Mouse (Mus musculus): ENCODE data around the gene Rbms3.
A peak's percentile ranks its signal among the peaks of the same experiment; 100 is the strongest.

Rbms3 gene

DNA sequence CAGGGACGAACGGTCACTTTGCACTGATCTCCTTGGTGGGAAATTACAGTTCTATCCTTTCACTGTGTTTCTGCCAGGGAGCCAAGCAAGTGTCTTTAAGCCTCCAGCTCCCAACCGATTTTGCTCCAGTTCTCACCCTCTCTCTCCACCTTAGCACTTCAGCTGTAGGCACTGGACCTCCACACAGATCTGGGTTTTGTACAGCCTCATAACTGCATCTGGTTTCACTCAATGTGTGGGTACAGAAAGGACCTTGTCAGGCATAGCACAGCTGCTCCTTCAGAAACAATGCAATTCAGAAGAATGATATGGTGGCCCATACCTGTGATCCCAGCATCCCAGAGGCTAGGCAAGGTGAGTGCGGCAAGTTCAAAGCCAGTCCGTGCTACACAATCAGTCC is 648.9 kb downstream of the Rbms3 start:
- no peak for DNase-seq (ENCODE audit: low read depth, low spot score)

DNA sequence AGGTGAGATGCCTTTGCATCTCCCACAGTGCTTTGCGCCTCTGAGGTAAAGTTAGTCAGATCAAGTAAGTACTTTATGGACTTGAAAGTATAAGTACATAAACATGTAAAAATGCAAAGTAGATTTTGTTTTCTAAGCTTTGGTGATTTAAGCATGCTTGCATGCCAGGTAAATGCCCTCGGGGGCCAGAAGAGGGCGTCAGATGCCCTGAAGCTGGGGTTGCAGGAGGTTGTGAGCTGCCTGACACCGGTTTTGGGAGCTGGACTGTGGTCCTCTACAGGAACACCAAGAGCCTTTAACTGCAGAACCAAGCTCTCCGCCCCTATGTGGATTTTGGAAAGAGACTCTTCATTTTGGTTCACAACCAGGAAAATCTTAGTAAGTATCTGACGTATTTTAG is 652.3 kb downstream of the Rbms3 start:
- DNase-seq (ENCODE audit: low read depth, low spot score): no peak

DNA sequence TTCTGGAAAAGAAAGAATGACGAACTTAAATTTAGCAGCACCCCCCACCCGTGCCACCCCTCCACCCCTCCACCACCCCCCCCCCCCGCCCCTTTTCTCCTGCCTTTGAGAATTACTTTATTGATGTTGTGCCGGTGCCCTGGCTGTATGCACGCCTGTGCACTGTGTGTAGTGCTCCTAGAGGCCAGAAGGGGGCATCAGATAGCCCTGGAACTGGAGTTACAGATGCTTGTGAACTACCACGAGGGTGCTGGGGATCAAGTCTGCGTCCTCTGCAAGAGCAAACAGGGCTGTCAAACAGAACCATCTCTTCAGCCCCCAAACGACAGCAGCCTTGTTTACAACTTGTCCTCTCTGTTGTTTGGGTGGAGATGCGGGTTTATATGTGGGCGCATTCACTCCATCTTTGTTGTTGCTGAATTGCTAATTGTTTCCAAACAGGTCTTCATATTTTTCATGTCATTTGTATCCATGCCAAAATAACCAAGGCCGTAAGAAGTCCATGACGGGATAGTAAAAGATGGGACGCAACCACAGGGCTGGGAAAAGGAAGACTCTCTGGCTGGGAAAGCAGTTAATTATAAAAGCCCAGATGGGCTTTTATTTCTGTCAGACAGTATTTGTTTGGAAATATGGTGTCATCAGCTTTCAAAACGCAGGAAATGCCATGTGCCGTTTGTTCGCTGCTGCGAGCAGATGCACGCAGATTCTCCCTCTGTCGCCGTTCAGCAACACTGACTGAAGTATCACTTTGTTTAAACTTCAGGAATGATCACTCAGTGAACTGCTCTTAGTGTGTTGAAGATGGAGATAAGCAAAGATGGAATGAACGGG is 652.9 kb downstream of the Rbms3 start:
- DNase-seq (ENCODE audit: low read depth, low spot score): no peak

DNA sequence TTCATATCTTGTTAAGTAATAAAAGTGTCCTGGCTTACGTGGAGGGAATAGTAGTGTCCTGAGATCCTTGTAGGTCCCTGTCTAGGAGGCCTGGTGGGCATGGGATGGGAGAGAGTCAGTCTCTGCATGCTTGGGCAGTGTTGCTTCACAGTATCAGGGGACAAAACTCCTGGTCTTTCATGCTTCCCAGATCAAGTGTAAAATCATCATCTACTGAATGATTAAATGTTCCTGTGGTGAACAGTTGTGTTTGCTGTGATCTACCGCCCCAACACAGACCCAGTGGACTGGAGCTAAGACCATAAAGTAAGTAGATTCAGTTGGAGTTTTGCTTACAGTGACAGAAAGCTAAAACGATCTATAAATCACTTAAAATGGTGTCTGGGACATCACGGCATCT is 654.4 kb downstream of the Rbms3 start:
- DNase-seq (ENCODE audit: low read depth, low spot score): no peak

DNA sequence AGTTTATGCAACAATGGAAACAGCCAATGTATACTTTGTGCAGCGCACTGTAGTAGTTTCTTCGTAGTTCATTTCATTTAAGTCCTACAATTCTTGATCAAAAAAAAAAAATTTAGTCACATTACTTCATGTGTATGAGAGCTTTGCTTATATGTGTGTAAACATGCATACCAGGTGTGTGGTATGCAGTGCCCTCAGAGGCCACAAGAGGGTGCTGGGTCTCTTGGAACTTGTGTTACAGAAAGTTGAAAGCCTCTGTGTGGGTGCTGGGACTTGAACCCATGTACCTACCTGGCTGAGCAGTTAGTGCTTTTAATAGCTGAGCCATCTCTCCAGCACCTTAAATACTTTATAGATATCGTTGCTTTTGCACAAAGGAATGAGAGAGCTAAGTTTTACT is 655.6 kb downstream of the Rbms3 start:
- no peak for DNase-seq (ENCODE audit: low read depth, low spot score)

DNA sequence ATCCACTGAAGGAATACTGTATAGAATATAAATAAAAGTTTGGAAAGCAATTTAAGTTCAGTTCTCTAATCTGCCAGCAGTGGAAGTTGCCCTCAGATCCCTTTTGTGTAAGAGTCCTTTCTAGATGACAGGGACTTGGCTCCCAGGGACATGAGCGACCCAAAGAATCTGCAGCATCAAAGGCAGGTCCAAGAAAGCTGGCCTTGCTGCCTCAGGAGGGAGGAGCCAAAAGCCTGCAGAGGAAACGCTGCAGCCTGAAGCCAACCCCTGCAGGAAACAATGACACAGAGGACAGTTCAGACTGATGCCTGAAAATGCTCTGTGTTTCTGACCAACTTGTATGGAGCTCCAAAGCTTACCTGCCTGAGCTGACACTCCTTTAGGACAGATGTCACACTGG is 656.1 kb downstream of the Rbms3 start:
- DNase-seq (ENCODE audit: low read depth, low spot score): no peak

DNA sequence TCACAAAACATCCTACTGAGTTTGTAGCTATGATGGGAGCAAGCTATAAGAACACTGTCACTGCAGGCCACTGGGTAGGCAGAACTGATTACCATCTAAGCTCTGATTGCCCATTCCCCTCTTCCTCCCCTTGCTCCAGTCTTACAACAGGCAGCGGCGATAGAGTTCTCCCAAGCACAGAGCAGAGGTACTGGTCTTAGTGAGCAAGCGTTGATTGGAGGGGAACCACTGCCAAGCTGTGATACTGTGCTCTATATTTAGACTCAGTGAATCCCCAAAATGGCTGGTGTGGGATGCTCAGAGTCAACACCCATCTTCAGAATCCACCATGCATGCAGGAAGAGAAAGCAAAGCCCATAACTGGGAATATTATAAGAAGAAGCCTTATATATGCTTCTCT is 662.4 kb downstream of the Rbms3 start:
- no peak for DNase-seq (ENCODE audit: low read depth, low spot score)

DNA sequence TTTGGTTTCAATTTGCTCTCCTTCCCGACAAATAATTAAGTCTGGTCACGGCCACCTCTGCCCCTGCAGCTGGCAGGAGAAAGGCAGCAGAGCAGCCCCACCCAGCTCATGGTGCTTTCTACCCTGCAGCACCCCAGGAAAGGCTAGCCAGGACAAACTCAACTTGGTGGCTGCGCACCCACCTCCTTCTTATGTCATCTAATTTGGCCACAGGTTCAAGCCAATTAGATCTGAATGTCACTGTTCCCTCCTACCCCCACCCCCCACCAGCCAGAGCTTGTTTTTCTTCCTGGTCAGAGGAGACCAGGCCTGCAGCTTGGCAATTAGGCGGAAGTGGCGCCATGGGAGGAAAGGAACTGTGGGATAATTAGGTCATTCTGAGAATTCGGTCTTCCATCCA is 664.0 kb downstream of the Rbms3 start:
- no peak for DNase-seq (ENCODE audit: low read depth, low spot score)

DNA sequence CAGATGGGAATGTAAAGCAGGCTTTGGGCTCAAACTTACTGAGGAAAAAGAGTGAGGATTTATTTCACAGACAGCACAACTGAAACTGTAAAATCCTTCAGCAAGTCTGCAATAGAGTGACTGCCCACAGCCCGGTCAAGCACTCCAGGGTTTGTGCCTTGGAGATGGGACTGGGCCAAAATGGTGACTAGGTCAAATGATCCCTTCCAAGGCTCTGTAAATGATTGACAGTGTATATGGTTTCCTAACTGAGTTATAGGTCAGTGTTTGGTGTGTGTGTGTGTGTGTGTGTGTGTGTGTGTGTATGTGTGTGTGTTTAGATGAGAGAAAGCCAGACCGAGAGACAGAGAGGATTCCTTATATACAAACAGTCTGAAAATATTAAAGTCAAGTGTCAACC is 673.6 kb downstream of the Rbms3 start:
- peak; percentile 23 for DNase-seq (ENCODE audit: low read depth, low spot score)

DNA sequence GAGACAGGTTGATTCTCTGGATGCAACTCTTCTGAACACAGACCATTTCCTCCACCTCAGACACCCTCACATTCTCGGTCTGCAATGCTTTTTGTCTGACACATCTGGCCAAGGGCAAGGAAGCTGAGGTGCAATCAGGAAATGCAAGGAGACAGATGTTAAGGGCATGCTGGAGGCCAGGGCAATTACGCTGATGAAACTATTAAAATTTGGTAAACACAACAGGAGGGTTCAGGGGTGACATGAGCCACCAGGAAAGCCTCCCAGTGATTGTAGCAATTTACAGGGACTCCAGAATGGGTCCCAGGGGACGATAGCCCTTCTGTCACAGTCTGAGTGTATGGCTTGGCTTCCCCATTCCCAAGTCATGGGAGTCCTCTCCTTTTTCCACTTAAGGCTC is 681.5 kb downstream of the Rbms3 start:
- DNase-seq (ENCODE audit: low read depth, low spot score): no peak

DNA sequence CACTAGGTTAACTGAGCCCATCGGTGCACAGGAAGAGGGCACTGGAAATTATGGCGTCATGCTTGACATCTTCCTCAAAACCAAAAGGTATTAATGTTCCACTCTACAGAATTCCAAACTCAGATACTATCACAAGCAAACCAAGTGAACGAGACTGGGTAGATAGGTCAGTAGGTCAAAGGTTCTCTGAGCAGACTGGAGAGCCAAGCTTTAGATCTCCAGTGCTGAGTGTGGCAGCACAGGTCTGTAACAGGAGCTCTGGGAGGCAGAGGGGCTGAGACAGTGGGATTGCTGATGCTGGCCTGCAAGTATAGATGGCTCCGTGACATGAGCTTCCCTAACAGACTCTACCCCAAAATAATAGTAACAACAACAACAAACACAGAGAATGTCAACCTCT is 682.3 kb downstream of the Rbms3 start:
- DNase-seq (ENCODE audit: low read depth, low spot score): no peak

DNA sequence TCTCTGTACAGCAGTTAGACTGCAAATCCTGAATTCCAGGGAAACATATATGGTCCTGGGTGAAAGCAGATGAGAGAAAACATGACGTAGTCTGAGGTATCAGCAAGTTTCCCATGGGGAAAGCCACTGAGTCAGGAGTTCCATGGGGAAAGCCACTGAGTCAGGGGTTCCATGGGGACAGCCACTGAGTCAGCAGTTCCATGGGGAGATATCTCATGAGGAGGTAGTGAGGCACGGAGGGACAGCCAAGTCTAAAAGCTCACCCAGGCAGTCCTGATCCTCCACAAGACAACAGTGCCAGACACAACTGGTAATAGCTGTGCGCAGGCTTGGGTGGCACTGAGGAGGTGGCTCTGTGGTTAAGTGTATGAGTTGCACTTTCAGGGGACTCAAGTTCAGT is 682.9 kb downstream of the Rbms3 start:
- DNase-seq (ENCODE audit: low read depth, low spot score): no peak

DNA sequence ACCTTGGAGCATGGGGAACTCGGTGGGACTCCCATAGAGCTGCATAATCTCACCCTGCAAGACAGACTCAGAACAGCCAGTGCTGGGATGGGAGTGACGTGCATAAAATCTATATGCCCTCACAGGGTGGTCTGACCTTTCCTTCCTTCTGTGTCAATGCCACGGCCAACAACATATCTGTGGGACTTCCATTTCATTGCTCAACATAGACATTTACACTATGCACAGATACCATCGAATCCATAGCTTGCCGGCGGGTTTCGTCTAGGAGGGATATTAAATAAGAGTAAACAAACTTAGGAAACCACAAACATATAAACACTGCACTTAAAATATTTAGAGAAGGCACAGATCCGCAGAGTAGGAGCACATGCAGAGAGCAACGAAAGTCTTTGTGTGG is 684.0 kb downstream of the Rbms3 start:
- no peak for DNase-seq (ENCODE audit: low read depth, low spot score)

DNA sequence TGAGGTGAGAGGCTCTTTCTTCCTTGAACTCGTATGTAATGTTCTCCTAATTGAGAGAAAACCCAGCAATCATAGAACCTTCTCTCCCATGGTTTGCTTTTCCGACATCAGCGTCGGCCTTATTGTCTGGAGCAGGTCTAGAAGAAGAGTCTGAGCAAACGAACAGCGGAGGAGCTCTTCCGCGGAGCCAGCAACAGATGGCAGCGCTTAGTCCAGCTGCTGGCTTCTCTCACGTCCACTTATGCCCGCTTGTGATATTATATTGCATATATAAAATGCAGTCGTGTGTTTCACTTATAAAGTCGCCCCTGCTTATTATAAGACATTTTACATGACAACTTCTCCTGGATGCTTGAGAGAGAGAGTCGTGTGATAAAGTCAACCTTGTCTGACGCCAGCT is 685.8 kb downstream of the Rbms3 start:
- DNase-seq (ENCODE audit: low read depth, low spot score): no peak

DNA sequence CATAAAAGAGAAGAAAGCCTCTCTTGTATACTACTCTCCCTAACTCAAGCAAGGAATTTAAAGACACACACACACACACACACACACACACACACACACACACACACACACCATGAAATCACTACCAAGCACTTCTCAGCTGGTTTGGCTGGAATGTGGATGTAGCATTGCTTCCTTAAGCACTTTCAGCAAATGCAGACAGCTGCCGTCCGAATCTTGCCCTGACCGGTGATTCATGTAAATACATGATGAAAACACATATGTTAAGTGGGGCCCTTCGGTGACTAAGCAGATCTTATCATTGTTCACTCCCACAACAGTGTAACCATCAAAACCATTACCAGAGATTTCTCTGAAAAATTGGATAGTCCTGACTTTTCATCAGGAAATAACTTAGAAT is 688.6 kb downstream of the Rbms3 start:
- DNase-seq (ENCODE audit: low read depth, low spot score): no peak

DNA sequence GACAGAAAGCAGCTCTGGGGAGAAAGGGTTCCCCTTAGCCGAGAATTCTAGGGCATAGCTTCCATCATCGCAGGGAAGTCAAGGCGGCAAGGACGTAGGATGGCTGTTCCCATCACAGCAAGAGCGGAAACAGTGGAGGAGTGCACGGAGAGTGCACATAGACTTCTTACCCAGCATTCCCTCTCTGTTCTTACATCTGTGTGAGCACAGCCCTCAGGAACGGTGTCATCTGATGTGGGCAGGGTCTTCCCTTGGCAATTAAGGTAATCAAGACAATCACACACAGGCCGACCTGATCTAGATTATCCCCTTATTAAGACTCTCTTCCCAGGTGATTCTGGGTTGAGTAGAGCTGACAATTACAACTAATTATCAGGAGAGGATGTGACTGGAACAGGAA is 689.0 kb downstream of the Rbms3 start:
- DNase-seq (ENCODE audit: low read depth, low spot score): no peak

DNA sequence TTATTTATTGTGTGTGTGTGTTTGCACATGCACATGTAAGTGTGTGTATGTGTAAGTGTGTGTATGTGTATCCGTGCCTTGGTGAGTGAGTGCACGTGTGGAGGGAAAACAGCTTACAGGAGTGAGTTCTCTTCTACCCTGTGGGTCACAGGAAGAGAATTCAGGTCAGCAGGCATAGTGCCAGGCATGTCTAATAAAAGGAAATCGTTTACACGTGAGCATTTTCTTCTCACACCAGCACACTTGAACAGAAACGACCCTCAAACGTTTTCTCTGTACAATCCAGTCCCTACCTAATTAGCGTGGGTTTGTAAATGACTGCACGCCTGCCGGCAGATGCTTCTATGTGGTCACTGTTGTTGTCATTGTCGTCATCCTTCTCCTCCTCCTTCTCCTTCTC is 701.4 kb downstream of the Rbms3 start:
- DNase-seq (ENCODE audit: low read depth, low spot score): no peak

DNA sequence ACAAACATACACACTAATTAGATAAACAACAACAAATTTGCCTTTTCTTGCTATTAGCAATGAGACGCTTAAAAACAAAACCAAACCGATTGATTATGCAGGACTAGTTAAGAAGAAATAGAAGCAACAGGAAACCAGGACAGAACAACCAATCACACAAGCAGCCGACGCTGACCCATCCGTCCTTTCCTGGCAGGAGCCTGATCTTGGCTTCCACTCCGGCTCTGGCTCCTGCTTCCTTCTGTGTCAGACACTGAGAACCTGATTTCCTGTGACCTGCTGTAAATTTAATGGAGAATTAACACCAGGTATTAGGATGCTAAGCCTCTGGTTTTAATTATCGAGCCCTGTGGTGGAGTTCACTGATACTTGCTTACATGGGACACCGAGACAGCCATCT is 706.6 kb downstream of the Rbms3 start:
- DNase-seq (ENCODE audit: low read depth, low spot score): peak; percentile 30

DNA sequence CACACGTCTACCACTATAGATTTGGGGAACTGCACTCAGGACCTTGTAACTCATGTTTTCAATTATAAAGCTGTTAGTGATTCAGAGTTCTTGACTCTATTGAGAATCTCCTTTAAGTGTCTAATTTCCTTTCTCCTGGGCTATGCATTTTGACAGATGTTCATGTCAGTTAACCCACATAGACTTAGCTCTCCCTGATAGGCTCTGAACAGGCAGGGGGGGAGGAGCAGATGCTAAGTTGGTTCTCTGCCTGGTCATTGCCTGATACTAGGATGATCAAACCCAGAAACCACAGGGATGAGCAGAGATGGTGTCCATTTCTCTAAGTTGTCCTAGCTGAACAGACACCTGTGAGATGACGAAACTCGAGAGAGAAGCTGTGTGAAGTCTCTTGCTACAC is 707.2 kb downstream of the Rbms3 start:
- DNase-seq (ENCODE audit: low read depth, low spot score): no peak

DNA sequence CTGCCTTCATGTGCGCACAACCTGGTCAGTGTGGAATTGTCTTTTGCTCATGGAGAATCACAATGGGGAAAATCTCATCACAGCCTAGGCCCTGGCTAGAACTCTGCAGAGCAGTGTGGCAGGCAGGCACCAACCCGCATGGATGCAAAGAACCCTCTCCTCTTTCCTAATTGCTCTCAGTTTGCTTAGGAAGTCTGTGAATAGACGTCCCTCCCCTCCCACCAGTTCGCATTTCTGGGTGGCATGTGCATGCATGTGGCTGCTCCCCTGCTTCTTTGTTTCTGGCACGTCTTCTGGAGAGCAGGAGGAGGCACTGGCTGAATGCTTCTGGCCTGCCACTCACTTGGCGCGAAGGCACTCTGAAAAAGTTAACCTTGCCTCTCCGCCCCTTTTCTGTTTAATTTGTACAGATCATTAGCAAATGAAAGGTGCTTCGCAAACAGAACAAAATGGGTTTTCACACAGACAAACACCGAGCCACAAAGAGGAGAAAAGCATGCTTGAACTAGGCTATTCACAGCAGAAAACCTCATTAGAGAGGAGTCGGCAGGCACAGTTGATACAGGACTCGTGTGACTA is 710.2 kb downstream of the Rbms3 start:
- no peak for DNase-seq (ENCODE audit: low read depth, low spot score)

DNA sequence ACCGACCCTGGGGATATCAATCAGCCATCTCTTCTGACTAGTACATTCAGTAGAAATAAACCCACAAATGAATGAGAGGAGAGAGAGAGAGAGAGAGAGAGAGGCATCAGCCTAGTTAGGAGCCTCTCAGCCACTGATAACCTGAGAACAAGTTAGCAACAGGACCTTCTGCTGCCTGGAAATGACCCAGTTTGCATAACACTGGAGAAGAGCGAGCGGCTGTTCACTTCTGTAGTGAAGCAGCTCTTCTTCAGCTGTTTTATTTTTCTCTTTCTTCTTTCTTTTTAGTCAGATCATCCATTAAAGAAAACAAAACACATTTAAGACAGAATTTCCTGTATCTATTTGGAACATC is 717.2 kb downstream of the Rbms3 start:
- DNase-seq (ENCODE audit: low read depth, low spot score): no peak

DNA sequence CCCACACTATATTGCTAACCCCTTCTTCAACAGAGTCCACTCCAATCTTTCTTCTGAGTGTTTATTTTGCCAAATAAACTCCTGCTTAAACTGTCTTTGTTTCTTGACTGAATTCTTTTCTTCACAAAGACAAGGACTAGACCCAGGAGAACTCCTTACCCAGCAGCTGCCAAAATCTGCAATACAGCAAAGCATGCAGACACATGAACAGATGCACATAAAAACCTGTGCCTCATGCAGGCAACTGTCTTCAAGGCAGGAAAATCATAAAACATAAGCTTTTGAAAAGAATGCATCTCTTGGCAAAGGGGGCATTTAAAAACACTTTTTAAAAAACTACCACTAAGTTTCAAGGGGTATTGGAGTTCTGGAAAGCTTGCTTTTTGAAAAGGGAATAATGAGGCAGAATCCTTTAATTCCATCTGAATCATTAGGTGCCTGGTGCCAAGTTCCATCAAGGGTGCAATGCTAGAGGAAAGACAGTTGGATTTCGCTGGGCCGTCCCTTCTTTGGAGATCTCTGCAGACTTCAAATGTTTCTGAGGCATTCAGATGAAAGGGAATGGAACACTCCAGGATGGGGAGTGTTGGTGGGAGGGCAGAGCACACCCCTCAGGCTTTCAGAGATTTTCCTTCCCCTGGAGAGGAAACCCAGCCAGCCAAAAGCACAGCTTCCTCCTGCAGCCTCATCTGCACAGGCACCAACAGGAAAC is 717.8 kb downstream of the Rbms3 start:
- no peak for DNase-seq (ENCODE audit: low read depth, low spot score)

DNA sequence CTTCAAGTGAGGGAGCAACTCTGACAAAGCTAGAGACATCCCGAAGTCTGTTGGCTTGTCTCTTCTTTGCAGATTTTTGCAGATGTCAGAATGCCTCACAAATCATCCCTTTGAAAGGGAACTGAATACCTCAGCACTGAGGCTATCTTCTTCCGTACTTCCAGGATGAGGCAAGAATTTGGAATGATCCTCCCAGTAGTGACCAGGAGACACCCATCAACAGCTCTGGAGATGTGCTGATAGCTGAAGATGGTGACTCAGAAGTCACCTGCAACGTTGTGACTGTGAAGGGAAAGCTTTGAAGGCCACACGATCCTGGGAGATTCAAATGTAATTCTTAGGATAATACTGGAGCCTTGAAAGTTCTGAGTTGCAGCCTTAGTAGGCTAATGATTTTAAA is 720.2 kb downstream of the Rbms3 start:
- DNase-seq (ENCODE audit: low read depth, low spot score): peak; percentile 36

All from skeletal muscle tissue, adult 2 months (tissue).